Mouse (Mus musculus): ENCODE measurements around the gene Naaladl1.

GRCm38 (mm10) chr19:6063081-6063480 is 42.5 kb upstream of the Naaladl1 start:
- TF ChIP-seq EP300 (IDR thresholded peaks at IDR 0.05; ENCODE audit: low read depth in 1 of 2, low read length in 2 of 2): no peak
- no peak for TF ChIP-seq NRF1 (IDR thresholded peaks at IDR 0.05; ENCODE audit: insufficient read depth, low read depth, low read length, poor library complexity, severe bottlenecking)
- TF ChIP-seq POLR2AphosphoS5 (IDR thresholded peaks at IDR 0.05; ENCODE audit: borderline replicate concordance, low read depth, low read length): no peak
- no peak for TF ChIP-seq USF2 (IDR thresholded peaks at IDR 0.05; ENCODE audit: borderline replicate concordance in 1 of 2, insufficient read depth in 1 of 2, low read depth in 1 of 2, low read length in 2 of 2)
- no peak for TF ChIP-seq BHLHE40 (IDR thresholded peaks at IDR 0.05; ENCODE audit: borderline replicate concordance, low read depth, low read length)
- no peak; a peak in 1 of 4 replicates for TF ChIP-seq POLR2A (IDR thresholded peaks at IDR 0.05; ENCODE audit: control insufficient read depth in 1 of 2, insufficient read depth in 1 of 2, low read depth in 1 of 2, low read length in 2 of 2, poor library complexity in 1 of 2)
- TF ChIP-seq UBTF (IDR thresholded peaks at IDR 0.05; ENCODE audit: borderline replicate concordance, insufficient read depth, low read depth, low read length): no peak
- TF ChIP-seq CTCF (IDR thresholded peaks at IDR 0.05 in 2 of 3, conservative IDR thresholded peaks at IDR 0.05 in 1 of 3; ENCODE audit: control insufficient read depth in 1 of 3, insufficient read depth in 1 of 3, low read depth in 2 of 3, low read length in 3 of 3, poor library complexity in 1 of 3, severe bottlenecking in 1 of 3): no peak
- no peak for TF ChIP-seq NELFE (IDR thresholded peaks at IDR 0.05; ENCODE audit: low read depth, low read length)
- TF ChIP-seq POLR2AphosphoS2 (IDR thresholded peaks at IDR 0.05; ENCODE audit: low read length): no peak
